Mouse (Mus musculus): ENCODE results near the gene Kazn.

The Kazn gene

GRCm38 (mm10) chr4:142239240-142240126 is at the start of gene Kazn:
Gene Kazn, minus strand, starts transcription at chr4:142239401.
- peak; percentile 84 to 85 for DNase-seq

- DNase-seq, result no peak
These were observed 46.3 kb upstream of the Kazn start for GRCm38 (mm10) chr4:142285471-142285870.

- DNase-seq, result peak in 1 of 2 experiments; percentile 47
These were observed 44.7 kb upstream of the Kazn start for GRCm38 (mm10) chr4:142283867-142284266.

GRCm38 (mm10) chr4:142278197-142278575 is 39.0 kb upstream of the Kazn start:
- DNase-seq, result peak; percentile 74 to 75

- DNase-seq, result peak; percentile 74 to 82
These were observed 38.4 kb upstream of the Kazn start for GRCm38 (mm10) chr4:142277481-142278196.

GRCm38 (mm10) chr4:142275242-142275641 is 36.0 kb upstream of the Kazn start:
- DNase-seq, result no peak

GRCm38 (mm10) chr4:142274441-142275234 is 35.4 kb upstream of the Kazn start:
- no peak for DNase-seq

DNA sequence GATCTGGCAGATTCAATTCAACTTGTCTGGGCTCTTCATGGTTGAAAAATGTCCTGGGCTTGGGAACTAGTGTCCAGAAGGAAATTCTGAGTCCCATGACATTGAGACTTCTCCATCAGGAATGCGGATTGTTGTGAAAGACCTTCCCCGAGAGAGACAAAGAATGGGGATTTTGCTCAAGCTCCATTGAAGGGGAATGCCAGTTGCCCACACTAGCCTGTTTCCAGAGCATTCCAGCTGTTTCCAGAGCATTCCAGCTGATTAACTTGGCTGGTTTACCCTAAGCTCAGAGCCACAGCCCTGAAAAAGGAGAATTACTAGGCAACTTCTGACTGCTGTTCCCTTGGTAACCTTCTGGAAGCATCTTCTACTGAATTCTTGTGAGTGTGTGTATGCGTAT is 32.3 kb upstream of the Kazn start:
- no peak for DNase-seq

- DNase-seq, result no peak
These were observed 28.6 kb upstream of the Kazn start for GRCm38 (mm10) chr4:142267832-142268231.

DNA sequence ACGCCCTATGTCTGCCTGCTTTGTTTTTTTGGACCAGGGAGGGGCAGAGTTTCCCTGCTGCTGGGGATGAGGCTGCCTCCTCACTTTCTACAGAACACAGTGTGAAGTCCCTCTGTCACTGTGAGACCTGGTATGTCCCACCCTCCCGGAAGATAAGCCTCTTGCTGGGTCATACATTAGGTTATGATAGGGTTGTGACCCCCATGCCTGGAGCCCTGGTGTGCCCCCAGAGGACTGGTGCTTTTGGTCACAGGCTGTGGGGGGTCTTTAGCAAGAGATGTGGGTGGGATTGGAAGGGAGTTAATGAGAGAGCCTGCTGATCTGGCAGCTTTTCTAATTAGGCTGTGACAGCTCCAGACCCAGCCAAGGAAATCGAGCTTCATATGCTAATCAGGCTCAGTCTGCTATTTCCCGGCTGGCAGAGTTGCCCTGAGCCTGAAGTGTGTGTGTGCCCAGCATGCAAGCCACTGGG is 28.2 kb upstream of the Kazn start:
- DNase-seq, result peak; percentile 58 to 71

GRCm38 (mm10) chr4:142264335-142264734 is 25.1 kb upstream of the Kazn start:
- DNase-seq, result no peak

- no peak for DNase-seq
These were observed 22.5 kb upstream of the Kazn start for GRCm38 (mm10) chr4:142261725-142262124.

GRCm38 (mm10) chr4:142258730-142259129 is 19.5 kb upstream of the Kazn start:
- DNase-seq, result no peak

GRCm38 (mm10) chr4:142254088-142254487 is 14.9 kb upstream of the Kazn start:
- DNase-seq, result peak in 1 of 2 experiments; percentile 55

GRCm38 (mm10) chr4:142251471-142252354 is 12.5 kb upstream of the Kazn start:
- DNase-seq, result no peak

DNA sequence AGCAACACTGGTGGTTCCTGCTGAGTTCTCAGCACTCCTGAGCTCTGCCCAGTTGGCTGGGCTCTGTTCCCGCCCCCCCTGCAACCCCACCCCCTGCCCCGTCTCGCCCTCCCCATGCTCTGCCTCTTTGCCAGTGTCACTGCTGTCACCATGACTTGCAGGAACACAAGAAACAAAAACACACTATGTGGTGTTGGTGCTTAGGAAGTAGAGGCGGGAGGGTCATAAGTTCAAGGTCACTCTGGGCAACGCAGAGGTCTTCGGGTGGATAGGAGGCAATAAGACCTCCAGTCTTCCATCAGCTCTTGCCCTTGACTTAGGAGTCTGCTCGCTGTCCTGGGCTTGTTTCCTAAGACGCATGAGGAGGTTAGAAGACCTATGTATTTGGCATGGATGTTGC is 10.9 kb upstream of the Kazn start:
- DNase-seq, result no peak

DNA sequence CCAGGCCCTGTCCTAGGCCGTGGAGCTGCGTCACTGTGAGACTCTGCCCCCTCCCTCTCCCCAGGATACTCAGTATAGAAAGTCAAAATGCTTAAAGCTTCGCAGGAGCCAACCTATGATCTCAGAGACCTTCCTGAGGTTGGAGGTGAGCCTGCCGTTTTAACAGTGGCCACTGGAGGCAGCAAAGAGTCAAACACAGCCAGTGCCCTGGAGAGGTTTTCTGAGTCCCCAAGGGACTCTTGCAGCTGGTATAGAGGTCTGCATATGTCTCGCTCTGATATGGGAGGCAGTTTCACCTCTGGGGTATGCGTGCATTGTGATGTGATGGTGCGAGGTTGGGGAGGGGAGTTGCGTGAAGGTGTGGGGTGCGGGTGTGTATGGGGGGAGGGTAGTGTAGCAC is 10.2 kb upstream of the Kazn start:
- peak; percentile 74 to 75 for DNase-seq

- peak; percentile 92 to 95 for DNase-seq
These were observed 9.2 kb upstream of the Kazn start for GRCm38 (mm10) chr4:142248426-142248825.

DNA sequence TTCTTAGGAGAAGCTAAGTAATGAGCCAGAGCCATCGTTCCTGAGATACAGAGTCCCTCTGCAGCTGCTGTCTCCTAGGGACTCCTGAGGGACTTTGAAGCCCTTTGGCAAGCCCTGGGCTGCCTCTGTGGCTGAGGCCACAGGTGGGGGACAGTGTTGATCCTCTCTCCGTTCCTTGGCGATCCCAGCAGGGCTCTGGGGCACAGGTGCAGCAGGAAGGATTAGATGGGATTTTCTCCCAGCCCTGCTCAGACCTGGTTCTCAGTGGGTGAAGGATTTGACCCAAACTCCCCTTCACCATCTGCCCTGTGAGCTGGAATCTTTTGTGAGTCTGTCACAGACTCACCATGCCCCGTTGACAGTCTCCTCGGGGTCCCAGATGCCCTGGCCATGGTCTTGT is 7.5 kb upstream of the Kazn start:
- no peak for DNase-seq

GRCm38 (mm10) chr4:142244641-142245040 is 5.4 kb upstream of the Kazn start:
- no peak for DNase-seq

GRCm38 (mm10) chr4:142242750-142243383 is 3.7 kb upstream of the Kazn start:
- DNase-seq, result no peak

Data from cerebellum, postnatal 14 days (tissue).